Mouse (Mus musculus) erythroblast, embryonic 14.5 days (primary cell): Measurements from ENCODE around the gene Wtap.
"Not testable (repeated sequence)": the region's sequence is repeated elsewhere in the genome, so short reads cannot be mapped to it uniquely, and the experiment has no call there.

Experiments used
- GATA1 ChIP-seq: IDR thresholded peaks from 2 replicates; pipeline ENCODE4 v1.6.1; 2012; ENCODE audit warnings: low read length, inconsistent platforms, mixed read lengths
- TAL1 ChIP-seq: IDR thresholded peaks from 3 replicates; pipeline ENCODE4 v1.6.1; 2012; ENCODE audit warnings: low read length, inconsistent platforms, mixed read lengths

- TF ChIP-seq GATA1, TAL1: not testable (repeated sequence)
These were observed 34.6 kb downstream of the Wtap start for GRCm38 (mm10) chr17:12959377-12959776.
